Mouse (Mus musculus) embryo, embryonic 10 days (tissue): ENCODE measurements at regions not wholly inside any gene's neighbourhood (a gene's known extent, or its start where the extent isn't known, plus 50 kb on each side); places are given as distances from the start of the nearest gene placed in this dataset.
"Not testable (repeated sequence)": the region's sequence is repeated elsewhere in the genome, so short reads cannot be mapped to it uniquely, and the experiment has no call there.

Source experiments
- DNase-seq: peaks from one replicate; pipeline ENCODE4 v3.0.0-alpha.2; 2015; ENCODE audit warnings: low spot score

DNA sequence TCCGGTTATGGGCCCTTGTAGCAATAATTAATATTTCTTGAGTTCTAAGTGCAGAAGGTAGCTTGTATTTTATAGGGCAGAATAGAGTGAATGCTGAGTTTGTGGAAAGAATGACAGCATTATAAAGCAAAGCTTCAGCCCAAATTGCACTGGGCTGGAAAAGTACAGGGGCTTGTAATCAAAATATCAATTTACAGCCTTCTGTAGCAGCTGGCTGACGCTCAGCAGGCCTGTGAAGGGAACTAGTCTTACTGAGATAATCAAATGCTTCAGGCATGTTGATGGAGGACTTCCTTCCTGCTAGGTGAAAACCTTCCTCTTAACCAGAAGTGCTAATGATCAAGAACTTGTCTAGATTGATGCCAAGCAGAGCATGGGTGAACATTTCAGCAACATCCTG is 257.9 kb upstream of the Sdr16c6 start:
- peak; percentile 8 for DNase-seq

DNA sequence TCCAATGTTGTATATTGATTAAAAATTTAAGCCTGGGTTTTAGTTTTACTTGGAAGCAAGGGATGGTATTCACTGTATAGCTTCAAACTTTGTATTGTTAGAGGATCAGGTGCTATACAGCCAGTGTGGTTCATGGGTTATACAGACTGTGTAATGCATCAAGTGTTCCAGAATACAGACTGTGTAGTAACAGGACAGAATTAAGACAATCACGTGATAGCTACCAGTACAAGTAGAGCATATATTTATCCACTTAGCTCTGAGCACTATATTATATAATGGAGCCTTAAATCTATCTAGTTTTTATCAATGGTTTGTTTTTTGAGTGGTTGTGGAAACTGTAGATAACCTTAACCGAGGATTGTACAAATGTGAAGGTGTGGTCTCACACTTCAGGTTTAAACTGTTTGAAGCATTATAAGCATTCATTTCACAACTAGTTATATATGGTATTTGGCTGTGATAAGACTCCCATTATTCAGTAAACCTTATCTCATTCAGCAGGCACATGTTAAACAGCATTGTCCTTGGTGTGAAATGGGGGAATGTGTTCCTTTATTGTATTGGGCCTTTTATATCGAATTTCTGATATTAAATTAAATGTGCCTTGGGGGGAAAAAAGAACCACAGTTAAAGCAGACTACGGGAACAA is 256.3 kb upstream of the Sdr16c6 start:
- DNase-seq: no peak

DNA sequence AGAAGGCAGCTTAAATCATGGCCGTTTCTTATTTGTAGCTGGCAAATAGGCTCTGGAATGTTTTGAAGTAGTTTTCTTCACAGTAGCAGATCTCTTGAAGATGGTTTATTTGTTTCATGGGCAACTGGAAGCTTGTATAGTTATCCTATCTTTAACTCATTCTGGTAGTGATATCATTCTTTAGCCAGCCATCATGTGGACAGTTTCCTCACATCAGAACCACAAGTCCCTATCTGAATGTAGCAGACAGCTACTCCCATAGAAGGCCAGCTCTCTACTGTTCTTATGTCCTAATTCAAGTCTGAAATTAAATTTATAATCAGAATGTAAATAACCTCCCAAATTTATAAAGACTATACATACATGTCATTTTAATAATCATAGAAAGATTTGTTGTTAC is 253.8 kb upstream of the Sdr16c6 start:
- DNase-seq: no peak

DNA sequence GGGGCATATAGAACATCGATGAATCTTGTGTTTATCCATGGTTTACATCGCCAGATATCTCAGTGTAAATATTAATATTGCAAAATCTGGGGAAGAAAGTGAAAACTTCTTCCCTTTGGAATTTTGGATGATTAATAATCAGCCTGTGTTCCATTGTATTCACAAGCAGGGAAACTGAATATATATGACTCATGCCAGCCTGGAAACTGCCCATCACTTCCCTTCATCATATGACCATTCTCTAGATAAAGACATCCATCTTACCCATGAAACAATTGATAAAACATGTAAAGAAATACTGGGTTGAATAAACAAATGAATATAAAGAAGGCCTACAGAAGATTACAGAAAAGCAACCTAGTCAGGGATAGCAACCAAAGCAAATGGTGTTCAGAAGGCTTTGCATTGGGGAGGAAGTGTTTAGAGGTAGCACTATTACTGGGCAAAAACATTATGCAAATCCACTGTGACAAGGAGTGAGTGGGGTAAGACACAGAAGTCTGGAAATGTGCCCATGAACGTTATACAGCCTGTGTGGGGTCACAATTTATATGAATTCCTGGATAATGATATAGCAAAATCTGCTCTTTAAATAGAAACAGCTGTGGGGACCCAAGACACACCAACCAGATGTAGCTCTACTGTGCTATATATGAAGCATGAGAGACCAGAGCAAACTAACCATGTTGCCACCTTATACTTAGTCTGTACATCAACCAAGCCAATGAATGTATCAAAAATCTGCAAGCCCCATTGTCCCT is 238.5 kb upstream of the Sdr16c6 start:
- DNase-seq: no peak

DNA sequence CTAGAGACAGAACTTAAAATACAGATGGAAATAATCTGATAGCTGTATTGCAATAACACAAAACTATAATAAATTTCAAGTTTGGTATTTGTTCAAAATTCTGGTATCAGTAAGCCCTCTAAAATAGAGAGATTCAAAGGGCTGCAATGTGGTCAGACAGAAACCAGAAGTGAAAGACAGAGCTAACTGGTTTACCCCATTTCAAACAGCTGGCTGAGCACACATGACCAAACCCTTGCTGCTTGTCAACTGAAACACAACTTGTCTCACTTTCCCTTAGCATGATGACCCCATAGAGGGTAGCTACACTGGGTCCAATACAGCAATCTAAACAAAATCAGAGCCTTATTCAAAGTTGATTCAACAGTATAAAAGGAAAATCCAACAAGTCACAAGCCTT is 234.2 kb upstream of the Sdr16c6 start:
- DNase-seq: no peak

DNA sequence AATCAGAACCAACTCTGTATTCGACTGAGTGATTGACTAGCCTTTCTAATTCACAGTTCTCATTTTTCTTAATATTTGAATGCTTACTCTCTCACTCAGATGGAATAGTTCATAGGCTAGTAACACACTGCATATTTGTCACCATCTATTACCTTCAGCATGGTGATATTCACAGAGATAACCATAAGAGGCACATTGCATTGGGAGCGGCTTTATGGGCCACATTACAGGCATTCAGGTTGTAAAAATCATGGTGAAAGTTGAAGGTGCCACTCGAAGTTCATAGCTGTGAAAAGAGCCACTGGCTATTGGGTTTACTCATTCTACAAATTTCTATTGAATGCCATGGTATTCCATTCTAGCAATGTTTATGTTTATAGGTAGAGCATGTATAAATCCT is 229.6 kb upstream of the Sdr16c6 start:
- no peak for DNase-seq

DNA sequence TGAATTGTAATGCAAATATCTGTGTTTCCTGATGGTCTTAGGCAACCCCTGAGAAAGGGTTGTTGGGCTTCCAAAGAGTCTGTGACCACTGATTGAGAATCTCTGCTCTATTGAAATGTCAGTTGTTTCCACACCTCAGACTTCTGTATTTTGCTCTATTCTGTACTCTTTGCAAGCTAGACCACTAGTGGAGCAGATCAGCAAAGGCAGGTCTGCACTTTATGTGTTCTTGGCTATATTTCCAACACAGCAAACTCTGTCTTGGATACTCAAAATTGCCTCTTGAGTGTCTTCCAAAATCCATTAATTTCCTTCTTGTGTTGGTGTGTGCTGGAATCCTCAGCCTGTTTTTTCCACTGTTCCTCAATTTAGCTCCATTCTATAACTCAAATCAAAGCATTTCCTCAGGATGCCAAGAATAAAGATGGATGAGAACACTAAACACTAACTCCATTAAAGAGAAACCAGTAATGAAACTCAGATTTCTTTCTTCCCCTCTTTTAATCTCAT is 228.5 kb upstream of the Sdr16c6 start:
- no peak for DNase-seq

DNA sequence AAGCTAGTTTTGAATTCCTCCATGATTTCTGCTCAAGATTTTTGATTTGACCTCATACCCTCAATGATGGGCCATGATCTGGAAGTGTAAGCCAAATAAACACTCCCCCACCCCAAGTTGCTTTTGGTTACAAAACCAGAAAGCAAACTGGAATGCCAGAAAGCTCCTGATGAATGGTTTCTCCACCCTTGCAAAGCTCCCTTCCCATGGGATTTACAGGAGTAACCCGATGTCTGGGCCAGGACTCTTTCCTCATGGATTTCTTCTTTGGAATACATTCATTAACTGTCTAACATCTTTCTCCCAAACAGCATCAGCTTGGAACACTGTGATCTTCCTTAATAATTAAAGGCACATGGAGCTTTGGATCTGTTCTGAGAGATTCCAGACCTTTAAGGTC is 227.3 kb upstream of the Sdr16c6 start:
- peak; percentile 4 for DNase-seq

DNA sequence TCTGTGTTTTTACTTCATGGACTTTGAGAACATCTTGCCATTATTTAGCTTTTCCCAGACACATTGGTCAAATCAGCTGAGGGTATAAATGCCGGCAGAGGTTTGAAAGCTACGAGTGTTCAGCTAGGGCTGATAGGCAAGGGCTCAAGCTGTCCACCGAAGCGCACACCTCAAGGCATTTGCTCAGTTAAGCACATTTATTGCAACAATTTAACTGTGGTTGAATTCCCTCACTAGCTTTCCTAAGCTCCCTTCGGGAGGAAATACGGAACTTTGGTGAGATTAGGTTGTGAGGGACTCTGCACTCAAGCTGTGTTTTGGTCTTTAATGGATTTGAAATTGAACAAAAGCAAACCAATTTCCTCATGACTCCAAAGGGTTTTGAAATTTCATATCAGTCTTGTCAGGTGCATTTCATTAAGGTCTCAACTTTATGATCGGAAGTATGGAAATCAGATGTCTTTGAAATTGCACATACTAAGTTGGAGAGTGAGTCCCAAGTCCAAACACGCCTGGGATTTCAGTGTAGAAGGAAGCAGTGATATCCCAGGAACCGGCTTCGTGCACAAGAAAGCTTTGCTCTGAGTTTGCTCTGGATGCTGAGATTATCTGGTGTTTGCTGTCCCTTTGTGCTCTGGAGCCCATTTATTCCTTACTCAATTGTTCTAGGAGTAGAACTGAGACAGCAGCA is 223.0 kb upstream of the Sdr16c6 start:
- no peak for DNase-seq

DNA sequence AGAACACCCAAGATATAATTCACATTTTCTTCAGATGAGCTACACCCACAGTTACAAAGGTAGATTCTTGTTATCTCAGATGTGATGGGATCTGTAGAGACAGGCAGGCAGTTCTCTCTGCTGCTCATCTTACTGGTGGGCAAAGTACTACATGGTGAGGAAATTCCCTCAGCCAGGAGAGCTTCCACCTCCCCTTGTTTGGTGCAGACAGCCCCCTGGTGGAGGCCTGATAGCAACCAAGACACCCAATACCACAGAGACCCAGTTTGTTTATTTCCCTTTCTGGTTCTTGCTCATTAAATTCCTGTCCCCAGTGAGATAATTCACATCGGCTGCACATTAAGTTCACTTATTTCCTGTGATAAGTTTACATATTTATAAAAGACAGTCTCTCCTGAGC is 222.3 kb upstream of the Sdr16c6 start:
- DNase-seq: peak; percentile 42

DNA sequence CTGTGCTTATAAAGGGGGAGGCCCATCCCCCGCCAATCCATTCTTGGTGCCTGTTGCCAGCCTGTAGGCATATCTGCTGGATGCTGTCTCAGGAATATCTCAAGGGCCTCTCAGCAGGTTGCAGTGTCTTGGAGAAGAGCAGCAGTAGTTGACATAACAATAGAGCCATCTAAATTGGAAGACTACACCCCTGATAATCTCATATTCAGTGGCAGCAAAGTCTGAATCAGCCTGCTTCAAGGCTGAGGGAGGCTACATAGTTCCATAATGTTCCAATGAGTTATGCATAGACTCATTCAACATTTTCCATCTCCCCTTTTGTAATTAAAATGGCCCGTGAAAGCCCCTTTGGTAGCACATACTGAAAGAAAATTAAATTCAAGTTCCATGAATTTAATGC is 172.3 kb upstream of the Sdr16c6 start:
- no peak for DNase-seq

DNA sequence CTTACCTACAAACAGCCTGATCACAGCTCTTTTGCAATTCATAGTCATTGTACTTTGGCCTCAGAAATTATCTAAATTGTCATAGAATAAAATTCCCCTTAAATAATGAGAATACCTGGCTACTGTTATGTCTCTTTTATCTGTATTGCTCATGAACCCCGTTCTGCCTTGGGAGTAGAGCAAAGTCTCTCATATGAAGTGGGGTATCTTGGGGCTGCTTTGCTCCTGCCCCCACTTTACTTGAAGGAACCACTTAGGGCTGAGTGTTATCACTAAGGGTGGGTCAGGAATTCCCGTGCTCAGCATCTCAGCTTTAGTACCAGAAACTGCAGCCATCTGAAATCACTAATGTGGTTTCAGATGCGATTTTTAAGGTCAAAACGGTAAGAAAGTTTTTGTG is 170.3 kb upstream of the Sdr16c6 start:
- DNase-seq: no peak

DNA sequence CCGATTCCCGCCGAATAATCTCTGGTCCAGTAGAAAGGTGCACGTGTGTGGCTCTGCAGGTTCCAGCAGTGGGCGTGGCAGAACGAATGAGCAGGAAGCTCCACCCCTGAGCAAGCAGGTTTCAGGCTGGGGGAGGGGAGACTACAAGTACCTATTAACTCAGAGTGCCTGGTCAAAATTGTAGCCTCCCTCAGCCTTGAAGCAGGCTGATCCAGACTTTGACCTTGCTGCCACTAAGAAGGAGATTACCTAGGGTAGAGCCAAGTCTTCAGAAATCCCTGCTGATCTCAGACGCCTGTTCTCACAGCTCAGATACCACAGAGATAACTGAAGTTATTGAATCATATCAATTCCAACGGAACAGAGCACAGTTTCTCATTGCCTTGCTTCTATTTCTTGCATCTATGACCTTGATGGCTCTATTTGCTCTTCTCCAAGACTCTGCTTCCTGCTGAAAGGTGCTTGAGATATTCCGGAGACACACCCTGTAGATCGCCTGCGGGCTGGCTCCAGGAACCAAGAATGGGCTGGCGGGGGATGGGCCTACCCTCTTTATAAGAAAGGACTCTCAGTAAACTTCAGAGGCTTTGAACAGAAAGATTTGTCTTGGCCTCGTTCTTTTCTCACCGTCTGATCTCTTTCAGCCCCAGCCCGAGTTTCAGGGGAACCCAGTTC is 165.1 kb upstream of the Sdr16c6 start:
- DNase-seq: not testable (repeated sequence)

DNA sequence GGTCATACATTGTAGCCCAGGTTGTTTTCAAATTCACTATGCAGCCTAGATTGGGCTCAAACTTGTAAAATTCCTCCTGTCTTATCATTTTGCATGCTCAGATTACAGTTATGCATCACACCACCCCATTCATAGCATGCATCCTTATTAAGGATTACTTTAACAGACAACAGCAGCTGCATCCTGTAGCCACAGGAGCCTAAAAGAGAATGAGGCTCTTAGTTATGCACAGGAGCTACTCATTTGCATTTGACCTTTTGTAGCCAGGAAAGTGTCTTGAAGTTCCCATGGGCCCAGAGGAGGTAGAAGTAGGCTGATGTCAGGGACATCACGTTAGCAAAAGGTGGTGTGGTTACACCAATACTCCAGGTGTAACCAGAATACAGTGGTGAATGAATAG is 148.9 kb upstream of the Sdr16c6 start:
- no peak for DNase-seq

DNA sequence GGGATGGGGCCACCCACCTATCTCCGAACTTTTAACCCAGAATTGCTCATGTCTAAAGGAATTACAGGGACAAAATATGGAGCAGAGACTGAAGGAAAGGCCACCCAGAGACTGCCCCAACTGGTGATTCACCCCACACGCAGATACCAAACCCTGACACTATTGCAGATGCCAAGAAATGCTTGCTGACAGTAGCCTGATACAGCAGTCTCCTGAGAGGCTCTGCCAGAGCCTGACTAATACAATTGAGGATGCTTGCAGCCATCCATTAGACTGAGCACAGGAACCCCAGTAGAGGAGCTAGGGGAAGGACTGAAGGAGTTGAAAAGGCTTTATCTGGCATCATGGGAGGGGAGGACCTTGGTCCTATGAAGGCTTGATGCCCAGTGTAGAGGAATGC is 142.4 kb upstream of the Sdr16c6 start:
- no peak for DNase-seq

DNA sequence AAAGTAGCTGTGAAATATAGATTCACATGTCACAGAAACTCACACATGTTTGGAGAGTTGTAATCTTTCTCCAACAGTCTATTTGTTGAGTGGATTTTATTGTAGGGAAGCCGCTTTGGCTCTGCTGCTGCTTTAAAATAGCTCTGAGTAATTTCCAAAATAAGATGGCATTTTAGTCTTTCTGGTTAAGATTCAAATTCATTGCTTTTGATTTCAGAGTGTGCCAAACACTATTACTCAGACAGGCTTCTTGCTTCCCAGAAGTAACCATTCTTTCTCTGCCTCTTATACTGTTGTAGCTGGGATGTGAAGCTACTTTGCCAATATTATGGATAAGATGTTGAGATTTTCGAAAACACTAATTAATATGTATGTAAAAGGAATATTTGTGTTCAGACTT is 134.6 kb upstream of the Sdr16c6 start:
- DNase-seq: no peak

DNA sequence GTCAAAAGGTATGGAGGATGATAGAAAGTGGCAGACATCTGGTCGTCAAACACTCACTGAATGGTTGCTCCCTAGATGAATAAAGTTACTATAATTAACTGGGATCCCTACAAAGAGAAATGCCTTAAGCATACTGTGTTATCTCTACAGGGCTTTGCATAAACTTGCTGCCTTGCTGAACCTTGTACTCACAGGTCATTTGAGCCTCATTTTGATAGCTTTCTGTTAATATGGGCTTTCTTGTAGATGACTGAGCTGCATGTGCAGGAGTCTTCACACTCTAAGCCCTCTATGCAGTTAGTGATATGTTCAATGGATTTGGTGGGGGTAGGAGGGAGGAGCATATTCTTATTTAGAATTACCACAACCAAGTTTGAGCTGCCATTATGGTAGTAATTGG is 127.8 kb upstream of the Sdr16c6 start:
- DNase-seq: no peak

DNA sequence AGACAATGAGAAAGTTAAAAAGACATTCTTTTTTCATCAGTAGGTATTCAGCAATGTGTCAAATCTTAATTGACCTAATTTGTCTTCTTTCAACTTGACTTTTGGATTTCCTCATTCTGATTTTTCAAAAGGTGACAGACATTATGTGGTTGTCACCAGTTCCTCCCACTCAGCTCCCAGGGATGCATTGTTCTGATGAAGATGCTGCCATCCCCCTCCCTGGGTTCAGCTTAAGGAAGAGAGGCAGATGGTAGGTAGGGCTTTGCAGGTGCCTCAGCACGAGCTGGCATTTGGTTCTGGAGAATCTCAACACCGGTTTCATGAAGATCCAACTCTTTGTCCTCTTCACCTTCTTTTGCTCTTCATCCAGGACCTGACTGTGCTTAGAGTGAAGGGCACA is 122.0 kb upstream of the Sdr16c6 start:
- DNase-seq: no peak

DNA sequence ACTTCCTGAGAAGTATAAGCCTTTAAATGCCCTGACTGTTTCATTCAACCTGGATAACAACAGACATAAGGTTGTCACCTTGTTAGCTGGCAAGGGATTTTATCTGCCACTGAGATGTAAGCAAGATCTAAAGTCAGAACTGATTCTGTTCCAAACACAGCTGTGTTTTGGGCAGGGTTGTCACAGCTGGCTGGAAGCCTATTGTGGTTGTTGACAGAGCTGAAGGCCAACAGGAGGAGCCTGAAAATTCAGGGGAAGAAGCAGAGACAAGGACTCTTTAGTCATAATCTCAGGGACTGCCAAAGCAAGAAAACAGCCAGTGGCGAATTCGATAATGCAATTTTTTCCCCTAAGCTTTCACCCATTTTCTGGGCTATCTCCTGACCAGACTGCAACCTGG is 118.5 kb upstream of the Sdr16c6 start:
- DNase-seq: no peak

DNA sequence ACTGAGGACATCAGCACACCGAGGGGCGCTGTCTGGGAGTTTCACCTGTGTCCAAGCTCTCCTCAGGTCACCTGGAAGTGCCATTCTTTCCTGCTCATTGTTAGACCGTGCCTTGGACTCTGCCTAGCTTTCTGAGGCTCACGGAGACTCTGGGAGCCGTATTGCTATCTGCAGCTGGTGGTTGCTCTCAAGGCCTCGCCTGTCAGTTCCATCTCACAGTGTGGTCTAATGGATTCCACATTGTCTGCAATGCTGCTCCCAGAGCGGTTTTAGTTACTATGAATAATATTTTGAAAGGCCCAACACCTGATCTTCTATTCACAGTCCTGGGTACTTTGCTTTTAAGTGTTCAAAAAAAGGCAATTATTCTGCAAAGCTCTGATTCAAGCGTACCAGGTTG is 117.9 kb upstream of the Sdr16c6 start:
- peak; percentile 26 for DNase-seq
